Mouse (Mus musculus) heart, adult 2 months (tissue): ENCODE measurements around the gene Prune1.

Experiments
- CTCF ChIP-seq: fragments of 200-600 bp; IDR thresholded peaks from 2 replicates; pipeline ENCODE4 v1.8.1; 2022; ENCODE audit warnings: antibody characterized with exemption, mild to moderate bottlenecking, moderate library complexity
- EP300 ChIP-seq: fragments of 200-500 bp; IDR thresholded peaks from 2 replicates; pipeline ENCODE4 v1.6.1; 2011; ENCODE audit warnings: low read depth, low read length, control low read depth; ENCODE audit not compliant: insufficient read depth
- POLR2A ChIP-seq: fragments of 200-500 bp; IDR thresholded peaks from 2 replicates; pipeline ENCODE4 v1.6.1; 2011; ENCODE audit warnings: mild to moderate bottlenecking, low read depth, low read length, control low read depth; ENCODE audit not compliant: insufficient read depth

- TF ChIP-seq CTCF (no peak), POLR2A (no peak), EP300 (no peak)
These were observed 25.2 kb upstream of the Prune1 start, which contains the start of gene Anxa9 for GRCm38 (mm10) chr3:95307100-95307499.
